Mouse (Mus musculus) MEL (cell line): ENCODE measurements around the gene Kif7. TPM values are rescaled to one million over a fixed set of nuclear protein-coding genes. Genes with fewer than 3 reads are reported as not detected.

ENCODE experiments used
- DNase-seq: peaks from one replicate; pipeline ENCODE4 v3.0.0; 2011; ENCODE audit warnings: low read depth, low spot score
- H3K27ac ChIP-seq: 2 replicates; pipeline ENCODE4 v1.5.1; 2012; ENCODE audit warnings: low read depth, mild to moderate bottlenecking, control low read depth, low read length, moderate library complexity; ENCODE audit not compliant: control insufficient read depth
- H3K27me3 ChIP-seq, 2 experiments: fragments of 150-350 bp in 1 of 2; sonication (generic) in 1 of 2; 2 replicates each; pipeline ENCODE4 v1.6.1; 2012; ENCODE audit warnings: low read length in 2 of 2, mild to moderate bottlenecking in 2 of 2, improper control_type of control experiment in 1 of 2, moderate library complexity in 1 of 2; ENCODE audit not compliant: insufficient read depth in 2 of 2, control insufficient read depth in 1 of 2
- H3K36me3 ChIP-seq, 2 experiments: 2 replicates each; pipeline ENCODE4 v1.6.1; 2012 to 2014; ENCODE audit warnings: low read length in 2 of 2, improper control_type of control experiment in 1 of 2, inconsistent platforms in 1 of 2, mild to moderate bottlenecking in 1 of 2; ENCODE audit not compliant: insufficient read depth in 2 of 2, control insufficient read depth in 1 of 2
- H3K4me1 ChIP-seq, 2 experiments: fragments of 150-350 bp in 1 of 2; sonication (generic) in 1 of 2; 2 replicates each; pipeline ENCODE4 v1.6.1; 2012; ENCODE audit warnings: low read length in 2 of 2, improper control_type of control experiment in 1 of 2, mild to moderate bottlenecking in 1 of 2; ENCODE audit not compliant: insufficient read depth in 2 of 2, control insufficient read depth in 1 of 2
- H3K4me3 ChIP-seq, 2 experiments: fragments of 150-350 bp in 1 of 2; sonication (generic) in 1 of 2; 2 replicates each; pipeline ENCODE4 v1.5.1; 2012; ENCODE audit warnings: low read depth in 2 of 2, low read length in 2 of 2, mild to moderate bottlenecking in 2 of 2, moderate library complexity in 2 of 2, control low read depth in 1 of 2, improper control_type of control experiment in 1 of 2; ENCODE audit not compliant: control insufficient read depth in 1 of 2, insufficient read depth in 1 of 2
- H3K79me2 ChIP-seq: 2 replicates; pipeline ENCODE4 v1.6.1; 2012; ENCODE audit warnings: mild to moderate bottlenecking, low read length, moderate library complexity; ENCODE audit not compliant: control insufficient read depth, poor library complexity, insufficient read depth
- H3K9ac ChIP-seq: 2 replicates; pipeline ENCODE4 v1.6.1; 2012; ENCODE audit warnings: low read depth, mild to moderate bottlenecking, control low read depth, low read length, moderate library complexity; ENCODE audit not compliant: control insufficient read depth, poor library complexity, severe bottlenecking
- H3K9me3 ChIP-seq: fragments of 150-350 bp; sonication (generic); replicated peaks from 2 replicates; pipeline ENCODE4 v1.6.1; 2012; ENCODE audit warnings: mild to moderate bottlenecking, low read length, improper control_type of control experiment, moderate library complexity; ENCODE audit not compliant: insufficient read depth
- BHLHE40 ChIP-seq: IDR thresholded peaks from 2 replicates; pipeline ENCODE4 v1.6.1; 2012; ENCODE audit warnings: low read depth, mild to moderate bottlenecking, inconsistent platforms, low read length, improper control_type of control experiment, borderline replicate concordance
- CHD1 ChIP-seq: IDR thresholded peaks from 2 replicates; pipeline ENCODE4 v1.6.1; 2012; ENCODE audit warnings: low read depth, mild to moderate bottlenecking, inconsistent platforms, low read length, improper control_type of control experiment
- E2F4 ChIP-seq: IDR thresholded peaks from 2 replicates; pipeline ENCODE4 v1.6.1; 2011; ENCODE audit warnings: low read depth, low read length, improper control_type of control experiment, borderline replicate concordance
- EP300 ChIP-seq, 2 experiments: IDR thresholded peaks; 2 replicates each; pipeline ENCODE4 v1.6.1; 2011; ENCODE audit warnings: improper control_type of control experiment in 2 of 2, low read length in 2 of 2, low read depth in 1 of 2, mild to moderate bottlenecking in 1 of 2
- ETS1 ChIP-seq: IDR thresholded peaks from 2 replicates; pipeline ENCODE4 v1.6.1; 2012; ENCODE audit warnings: low read depth, mild to moderate bottlenecking, inconsistent platforms, low read length, improper control_type of control experiment, moderate library complexity
- GABPA ChIP-seq: IDR thresholded peaks from 2 replicates; pipeline ENCODE4 v1.6.1; 2012; ENCODE audit warnings: low read depth, mild to moderate bottlenecking, inconsistent platforms, low read length, improper control_type of control experiment, moderate library complexity
- HCFC1 ChIP-seq: IDR thresholded peaks from 2 replicates; pipeline ENCODE4 v1.6.1; 2012; ENCODE audit warnings: low read depth, mild to moderate bottlenecking, inconsistent platforms, low read length, improper control_type of control experiment, moderate library complexity
- MAFK ChIP-seq: IDR thresholded peaks from 2 replicates; pipeline ENCODE4 v1.6.1; 2011; ENCODE audit warnings: low read depth, mild to moderate bottlenecking, low read length, improper control_type of control experiment, borderline replicate concordance
- MAX ChIP-seq: IDR thresholded peaks from 2 replicates; pipeline ENCODE4 v1.6.1; 2011; ENCODE audit warnings: low read length, improper control_type of control experiment
- MAZ ChIP-seq: IDR thresholded peaks from 2 replicates; pipeline ENCODE4 v1.6.1; 2012; ENCODE audit warnings: low read depth, mild to moderate bottlenecking, inconsistent platforms, low read length, improper control_type of control experiment
- MYC ChIP-seq: IDR thresholded peaks from 2 replicates; pipeline ENCODE4 v1.6.1; 2011; ENCODE audit warnings: low read depth, mild to moderate bottlenecking, low read length, improper control_type of control experiment, moderate library complexity
- NELFE ChIP-seq: IDR thresholded peaks from 2 replicates; pipeline ENCODE4 v1.6.1; 2011; ENCODE audit warnings: low read depth, low read length, improper control_type of control experiment
- NRF1 ChIP-seq: IDR thresholded peaks from 2 replicates; pipeline ENCODE4 v1.6.1; 2014; ENCODE audit warnings: low read depth, mild to moderate bottlenecking, inconsistent platforms, low read length, improper control_type of control experiment, moderate library complexity; ENCODE audit not compliant: poor library complexity, insufficient read depth, severe bottlenecking
- POLR2A ChIP-seq, 2 experiments: IDR thresholded peaks; 2 replicates each; pipeline ENCODE4 v1.6.1; 2011 to 2012; ENCODE audit warnings: low read length in 2 of 2, mild to moderate bottlenecking in 2 of 2, control low read depth in 1 of 2, improper control_type of control experiment in 1 of 2, low read depth in 1 of 2, moderate library complexity in 1 of 2; ENCODE audit not compliant: control insufficient read depth in 1 of 2, insufficient read depth in 1 of 2, poor library complexity in 1 of 2
- POLR2AphosphoS2 ChIP-seq: IDR thresholded peaks from 2 replicates; pipeline ENCODE4 v1.6.1; 2011; ENCODE audit warnings: low read length, improper control_type of control experiment
- POLR2AphosphoS5 ChIP-seq: IDR thresholded peaks from 2 replicates; pipeline ENCODE4 v1.6.1; 2012; ENCODE audit warnings: low read depth, borderline replicate concordance, mild to moderate bottlenecking, inconsistent platforms, low read length, moderate library complexity, mixed read lengths
- RAD21 ChIP-seq: IDR thresholded peaks from 2 replicates; pipeline ENCODE4 v1.6.1; 2011; ENCODE audit warnings: mild to moderate bottlenecking, low read depth, low read length, improper control_type of control experiment
- SIN3A ChIP-seq: IDR thresholded peaks from 2 replicates; pipeline ENCODE4 v1.6.1; 2012; ENCODE audit warnings: low read length, improper control_type of control experiment, inconsistent platforms
- USF1 ChIP-seq: IDR thresholded peaks from 2 replicates; pipeline ENCODE4 v1.6.1; 2014; ENCODE audit warnings: low read depth, mild to moderate bottlenecking, inconsistent platforms, low read length, improper control_type of control experiment, moderate library complexity
- USF2 ChIP-seq, 2 experiments: IDR thresholded peaks; 2 replicates each; pipeline ENCODE4 v1.6.1; 2011 to 2012; ENCODE audit warnings: improper control_type of control experiment in 2 of 2, low read length in 2 of 2, borderline replicate concordance in 1 of 2, inconsistent platforms in 1 of 2, low read depth in 1 of 2, mild to moderate bottlenecking in 1 of 2; ENCODE audit not compliant: insufficient read depth in 1 of 2
- ZKSCAN1 ChIP-seq: IDR thresholded peaks from 2 replicates; pipeline ENCODE4 v1.6.1; 2012; ENCODE audit warnings: low read depth, mild to moderate bottlenecking, inconsistent platforms, low read length, improper control_type of control experiment, moderate library complexity
- ZMIZ1 ChIP-seq: IDR thresholded peaks from 2 replicates; pipeline ENCODE4 v1.6.1; 2012; ENCODE audit warnings: low read depth, mild to moderate bottlenecking, inconsistent platforms, low read length, improper control_type of control experiment, moderate library complexity
- polyA plus RNA-seq, 2 experiments: library from polyadenylated mRNA; stranded (reverse) in 1 of 2; unstranded in 1 of 2; fragments of >175 nt in 1 of 2; fragments of >200 nt in 1 of 2; gene quantifications; 2 replicates each; pipeline versions ENCODE4 v1.2.1 to v1.2.4; 2012; ENCODE audit warnings: low replicate concordance in 2 of 2, low read depth in 1 of 2; ENCODE audit not compliant: insufficient read length in 2 of 2, insufficient read depth in 1 of 2, missing spikeins in 1 of 2
- total RNA-seq: library from RNA; depleted of rRNA; stranded (reverse); fragments of 300-350 nt; gene quantifications from 2 replicates; pipeline ENCODE4 v1.2.3, GENCODE M21; 2012

Kif7 gene
- total and polyA plus RNA-seq, 3 experiments, result 13.1 to 15.6 TPM; not detected in 1

- no peaks in the 10 kb centered on the region; a peak in 1 of 4 replicates for H3K36me3 ChIP-seq
- TF ChIP-seq GABPA (no peak), NELFE (no peak), RAD21 (no peak), POLR2AphosphoS5 (no peak), E2F4 (no peak), ZKSCAN1 (no peak), SIN3A (no peak), MAX (no peak), USF2 (IDR thresholded peaks at IDR 0.05; ENCODE audit: borderline replicate concordance in 1 of 2, insufficient read depth in 1 of 2, low read depth in 1 of 2, low read length in 2 of 2) (no peak), POLR2A (IDR thresholded peaks at IDR 0.05; ENCODE audit: control insufficient read depth in 1 of 2, insufficient read depth in 1 of 2, low read depth in 1 of 2, low read length in 2 of 2, poor library complexity in 1 of 2) (no peak), MYC (no peak), POLR2AphosphoS2 (no peak)
- no peak overlapping the region for H3K9ac ChIP-seq
- no peak for DNase-seq
- H3K4me3 ChIP-seq, result no peak overlapping the region
- H3K27me3 ChIP-seq, result no peaks in the 10 kb centered on the region
- H3K27ac ChIP-seq, result no peak overlapping the region
- peaks cover 1% of the 10 kb centered on the region; the same call in 1 of the 2 replicates for H3K79me2 ChIP-seq
- H3K4me1 ChIP-seq, result peaks cover 0 to 5% of the 10 kb centered on the region in 2 experiments; a peak in 2 of 4 replicates
- no peaks in the 10 kb centered on the region for H3K9me3 ChIP-seq
Observed at GRCm38 (mm10) chr7:79710831-79711230, 4.7 kb downstream of the Kif7 start.

GRCm38 (mm10) chr7:79710130-79710607, 5.4 kb downstream of the Kif7 start:
- TF ChIP-seq POLR2AphosphoS5 (no peak), ZMIZ1 (no peak), EP300 (IDR thresholded peaks at IDR 0.05; ENCODE audit: low read depth in 1 of 2, low read length in 2 of 2) (no peak), ZKSCAN1 (no peak), BHLHE40 (no peak), RAD21 (no peak), USF1 (no peak), MAFK (no peak), CHD1 (no peak), USF2 (IDR thresholded peaks at IDR 0.05; ENCODE audit: borderline replicate concordance in 1 of 2, insufficient read depth in 1 of 2, low read depth in 1 of 2, low read length in 2 of 2) (no peak), ETS1 (no peak), HCFC1 (no peak), NRF1 (no peak), MAZ (no peak)
- Histone ChIP-seq H3K4me3 (no peak overlapping the region), H3K79me2 (peaks cover 1% of the 10 kb centered on the region; the same call in 1 of the 2 replicates), H3K27ac (no peak overlapping the region), H3K4me1 (peaks cover 0 to 5% of the 10 kb centered on the region in 2 experiments; a peak in 2 of 4 replicates), H3K9me3 (no peaks in the 10 kb centered on the region), H3K27me3 (no peaks in the 10 kb centered on the region), H3K36me3 (no peaks in the 10 kb centered on the region; a peak in 1 of 4 replicates), H3K9ac (no peak overlapping the region)
- no peak for DNase-seq
